Mouse (Mus musculus) liver (tissue): ENCODE measurements around the gene Laptm5.

Experiments
- DNase-seq: peaks from one replicate; pipeline ENCODE4 v3.0.0-alpha.2; 2020; ENCODE audit warnings: mixed read lengths

Laptm5 gene

GRCm38 (mm10) chr4:130913077-130913476 lies at the start of gene Laptm5:
Gene Laptm5, plus strand, starts transcription at chr4:130913125.
- DNase-seq: peak; percentile 45

- DNase-seq: no peak
These were observed 47.5 kb upstream of the Laptm5 start for GRCm38 (mm10) chr4:130865460-130865859.

GRCm38 (mm10) chr4:130865901-130866371 lies 47.0 kb upstream of the Laptm5 start:
- no peak for DNase-seq

GRCm38 (mm10) chr4:130867940-130868339 lies 45.0 kb upstream of the Laptm5 start:
- no peak for DNase-seq

GRCm38 (mm10) chr4:130868803-130869202 lies 44.1 kb upstream of the Laptm5 start:
- no peak for DNase-seq

GRCm38 (mm10) chr4:130872414-130872813 lies 40.5 kb upstream of the Laptm5 start:
- no peak for DNase-seq

GRCm38 (mm10) chr4:130873440-130873839 lies 39.5 kb upstream of the Laptm5 start:
- no peak for DNase-seq

GRCm38 (mm10) chr4:130874601-130875000 lies 38.3 kb upstream of the Laptm5 start:
- DNase-seq: peak; percentile 44

GRCm38 (mm10) chr4:130876016-130876726 lies 36.8 kb upstream of the Laptm5 start:
- DNase-seq: no peak

GRCm38 (mm10) chr4:130878273-130879047 lies 34.5 kb upstream of the Laptm5 start:
- peak; percentile 82 for DNase-seq

- no peak for DNase-seq
These were observed 33.9 kb upstream of the Laptm5 start for GRCm38 (mm10) chr4:130879048-130879384.

GRCm38 (mm10) chr4:130881336-130881735 lies 31.6 kb upstream of the Laptm5 start:
- DNase-seq: no peak

GRCm38 (mm10) chr4:130882762-130883161 lies 30.2 kb upstream of the Laptm5 start:
- DNase-seq: no peak

- no peak for DNase-seq
These were observed 28.9 kb upstream of the Laptm5 start for GRCm38 (mm10) chr4:130883820-130884533.

GRCm38 (mm10) chr4:130887148-130887745 lies 25.7 kb upstream of the Laptm5 start:
- DNase-seq: no peak

- DNase-seq: no peak
These were observed 23.0 kb upstream of the Laptm5 start for GRCm38 (mm10) chr4:130889777-130890510.

GRCm38 (mm10) chr4:130890511-130890840 lies 22.4 kb upstream of the Laptm5 start:
- no peak for DNase-seq

GRCm38 (mm10) chr4:130892001-130892587 lies 20.8 kb upstream of the Laptm5 start:
- peak; percentile 66 for DNase-seq

- no peak for DNase-seq
These were observed 19.2 kb upstream of the Laptm5 start for GRCm38 (mm10) chr4:130893688-130894087.

GRCm38 (mm10) chr4:130895701-130896100 lies 17.2 kb upstream of the Laptm5 start:
- DNase-seq: no peak

GRCm38 (mm10) chr4:130896372-130896771 lies 16.6 kb upstream of the Laptm5 start:
- DNase-seq: peak; percentile 48

- DNase-seq: no peak
These were observed 13.5 kb upstream of the Laptm5 start for GRCm38 (mm10) chr4:130899383-130899781.
